Mouse (Mus musculus): ENCODE results near the gene Neurl2.

Neurl2 gene

GRCm38 (mm10) chr2:164790451-164790850, 42.8 kb downstream of the Neurl2 start:
- CTCF ChIA-PET: interaction anchor here (0.7 kb wide), 1 partner anchor 9 kb away, joined by 6 read pairs; no protein-coding TSS in a partner anchor

- CTCF ChIA-PET: interaction anchor here (0.5 kb wide), 1 partner anchor 118 kb away, joined by 3 read pairs; no protein-coding TSS in a partner anchor
Measured at GRCm38 (mm10) chr2:164788411-164788810, 44.8 kb downstream of the Neurl2 start.

GRCm38 (mm10) chr2:164787779-164788178, 45.5 kb downstream of the Neurl2 start:
- CTCF ChIA-PET: no interaction called here

- CTCF ChIA-PET: no interaction called here
Measured at GRCm38 (mm10) chr2:164787032-164787431, 46.2 kb downstream of the Neurl2 start.

GRCm38 (mm10) chr2:164786388-164786885, 46.8 kb downstream of the Neurl2 start:
- CTCF ChIA-PET: interaction anchor here (0.5 kb wide), 1 partner anchor 151 kb away, joined by 3 read pairs; no protein-coding TSS in a partner anchor

- CTCF ChIA-PET: interaction anchor here (0.5 to 1.1 kb wide), 3 partner anchors 8 to 152 kb away, joined by 3 to 4 read pairs (median 3); no protein-coding TSS in a partner anchor
Measured at GRCm38 (mm10) chr2:164785481-164786387, 47.5 kb downstream of the Neurl2 start, which contains the start of gene Snx21. Gene Snx21 (plus strand): TSS chr2:164785823.

GRCm38 (mm10) chr2:164784869-164785420, 48.3 kb downstream of the Neurl2 start:
- CTCF ChIA-PET: interaction anchor here (1.0 to 1.1 kb wide), 2 partner anchors 9 to 12 kb away, joined by 3 to 4 read pairs; no protein-coding TSS in a partner anchor

GRCm38 (mm10) chr2:164783926-164784581, 49.2 kb downstream of the Neurl2 start:
- CTCF ChIA-PET: interaction anchor here (0.8 to 1.0 kb wide), 2 partner anchors 14 to 17 kb away, joined by 3 to 6 read pairs; no protein-coding TSS in a partner anchor

- CTCF ChIA-PET: interaction anchor here (0.6 to 1.0 kb wide), 3 partner anchors 8 to 785 kb away, joined by 3 to 18 read pairs (median 6); no protein-coding TSS in a partner anchor
Measured at GRCm38 (mm10) chr2:164781876-164782275, 51.4 kb downstream of the Neurl2 start.
